Mouse (Mus musculus): ENCODE measurements at regions not wholly inside any gene's neighbourhood (a gene's known extent, or its start where the extent isn't known, plus 50 kb on each side); places are given as distances from the start of the nearest gene placed in this dataset.

DNA sequence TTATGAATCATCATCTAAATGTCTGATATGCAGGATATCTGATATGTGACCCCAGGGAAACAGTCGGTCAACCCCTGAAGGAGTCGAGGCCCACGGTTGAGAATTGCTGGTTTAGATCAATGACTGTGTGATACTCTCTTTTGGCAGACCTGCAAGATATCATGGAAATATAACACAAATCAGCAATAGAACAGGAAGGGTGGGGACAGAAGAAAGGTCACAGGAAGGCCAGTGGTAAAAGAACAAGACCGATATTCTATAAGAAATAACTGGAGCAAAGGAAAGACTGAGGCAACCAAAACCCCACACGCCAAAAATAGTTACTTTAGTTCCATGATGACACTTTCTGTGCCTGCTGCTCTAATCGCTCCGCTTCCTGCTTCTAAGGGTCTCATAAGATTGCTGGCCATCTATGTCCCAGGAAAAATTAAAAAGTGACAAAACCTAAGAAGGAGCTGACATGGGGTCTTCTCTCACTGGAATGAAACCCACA, 103.2 kb downstream of the Nfkbiz start:
- Histone ChIP-seq H3K9ac (replicated peaks; ENCODE audit: low read length, poor library complexity, severe bottlenecking) (no peak overlapping the region), H3K27ac (ENCODE audit: low read depth, low read length) (no peak overlapping the region), H3K9me3 (ENCODE audit: low read length) (no peaks in the 10 kb centered on the region), H3K27me3 (ENCODE audit: insufficient read depth, low read length) (no peaks in the 10 kb centered on the region), H3K4me2 (ENCODE audit: low read depth, low read length, poor library complexity, severe bottlenecking) (no peak overlapping the region), H3K4me3 (ENCODE audit: low read depth, low read length) (no peak overlapping the region), H3K36me3 (ENCODE audit: insufficient read depth, low read length) (no peaks in the 10 kb centered on the region), H3K4me1 (ENCODE audit: insufficient read depth, low read length) (no peaks in the 10 kb centered on the region)
- TF ChIP-seq CTCF (IDR thresholded peaks at IDR 0.05) = no peak
- WGBS = 94% methylated on average over 7 of the region's 7 CpGs
- DNase-seq (ENCODE audit: low spot score) (no peak), ATAC-seq (ENCODE audit: low FRiP score) (no peak)

DNA sequence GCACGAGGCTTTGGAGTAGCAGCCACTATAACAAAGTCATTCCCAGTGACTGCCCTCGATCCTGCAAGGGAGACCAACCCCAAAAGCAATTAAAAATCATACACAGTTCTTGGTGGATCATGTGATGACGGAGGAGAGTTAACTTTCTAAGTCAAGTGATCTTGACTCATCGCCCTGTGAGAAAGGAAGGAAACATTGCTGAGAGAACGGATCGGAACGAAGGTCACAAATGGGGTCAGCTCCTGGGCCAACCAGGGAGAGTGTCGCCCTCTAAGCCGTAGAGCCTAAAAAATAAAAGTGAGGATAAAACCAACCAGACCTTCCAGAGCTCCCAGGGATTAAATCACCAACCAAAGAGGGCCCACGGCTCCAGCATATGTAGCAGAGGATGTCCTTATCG, 104.4 kb downstream of the Nfkbiz start:
- Histone ChIP-seq H3K9ac (replicated peaks; ENCODE audit: low read length, poor library complexity, severe bottlenecking) (no peak overlapping the region), H3K36me3 (ENCODE audit: insufficient read depth, low read length) (no peaks in the 10 kb centered on the region), H3K4me2 (ENCODE audit: low read depth, low read length, poor library complexity, severe bottlenecking) (no peak overlapping the region), H3K9me3 (ENCODE audit: low read length) (no peaks in the 10 kb centered on the region), H3K27me3 (ENCODE audit: insufficient read depth, low read length) (no peaks in the 10 kb centered on the region), H3K4me3 (ENCODE audit: low read depth, low read length) (no peak overlapping the region), H3K27ac (ENCODE audit: low read depth, low read length) (no peak overlapping the region), H3K4me1 (ENCODE audit: insufficient read depth, low read length) (no peaks in the 10 kb centered on the region)
- DNase-seq (ENCODE audit: low spot score) = no peak
- TF ChIP-seq CTCF (IDR thresholded peaks at IDR 0.05) = no peak
- 81% methylated on average over 11 of the region's 11 CpGs for WGBS
- no peak for ATAC-seq (ENCODE audit: low FRiP score)

DNA sequence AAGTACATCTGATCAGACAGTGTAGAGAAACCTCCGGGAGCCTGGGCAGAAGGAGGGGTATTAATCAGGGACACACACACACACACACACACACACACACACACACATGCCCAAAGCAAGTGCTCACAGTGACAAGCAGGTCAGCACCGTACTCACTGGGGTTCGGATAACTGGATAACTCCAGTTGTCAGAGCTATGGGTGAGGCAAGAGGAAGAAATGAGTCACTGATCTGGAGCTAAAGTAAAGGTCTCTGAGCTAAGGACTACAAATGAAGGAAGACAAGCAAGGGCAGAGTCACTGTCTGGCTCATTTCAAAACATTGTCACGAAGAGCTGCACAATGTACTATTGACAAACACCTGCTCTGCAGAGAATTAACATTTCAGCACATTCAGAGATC, 104.9 kb downstream of the Nfkbiz start:
- no peaks in the 10 kb centered on the region for H3K9me3 ChIP-seq (ENCODE audit: low read length)
- no peak overlapping the region for H3K27ac ChIP-seq (ENCODE audit: low read depth, low read length)
- H3K4me2 ChIP-seq (ENCODE audit: low read depth, low read length, poor library complexity, severe bottlenecking) = no peak overlapping the region
- H3K36me3 ChIP-seq (ENCODE audit: insufficient read depth, low read length) = no peaks in the 10 kb centered on the region
- no peak for TF ChIP-seq CTCF (IDR thresholded peaks at IDR 0.05)
- no peak for ATAC-seq (ENCODE audit: low FRiP score)
- H3K27me3 ChIP-seq (ENCODE audit: insufficient read depth, low read length) = no peaks in the 10 kb centered on the region
- no peak overlapping the region for H3K4me3 ChIP-seq (ENCODE audit: low read depth, low read length)
- H3K9ac ChIP-seq (replicated peaks; ENCODE audit: low read length, poor library complexity, severe bottlenecking) = no peak overlapping the region
- H3K4me1 ChIP-seq (ENCODE audit: insufficient read depth, low read length) = no peaks in the 10 kb centered on the region
- WGBS = 70% methylated on average over 4 of the region's 4 CpGs
- DNase-seq (ENCODE audit: low spot score) = no peak

DNA sequence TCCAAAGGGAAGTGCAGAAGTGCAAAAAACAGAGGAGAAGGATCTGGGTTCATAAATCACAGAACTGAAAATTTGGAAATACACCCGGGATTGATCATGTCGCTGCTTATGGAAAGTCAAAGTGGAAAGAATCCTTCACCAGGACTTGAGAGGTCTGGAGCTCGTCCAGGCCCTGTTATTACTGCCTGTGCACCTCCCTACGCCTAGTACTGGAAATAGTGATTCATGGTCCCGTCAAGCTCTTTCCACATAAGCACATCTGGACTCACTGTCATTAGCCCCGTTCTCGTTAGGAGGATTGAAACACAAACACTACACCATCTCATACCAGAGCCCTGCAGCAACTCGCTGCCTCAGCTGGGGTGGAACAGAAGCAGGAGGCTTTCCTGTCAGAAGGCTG, 107.7 kb downstream of the Nfkbiz start:
- no peak for ATAC-seq (ENCODE audit: low FRiP score)
- Histone ChIP-seq H3K4me2 (ENCODE audit: low read depth, low read length, poor library complexity, severe bottlenecking) (no peak overlapping the region), H3K9ac (replicated peaks; ENCODE audit: low read length, poor library complexity, severe bottlenecking) (no peak overlapping the region), H3K9me3 (ENCODE audit: low read length) (no peaks in the 10 kb centered on the region), H3K36me3 (ENCODE audit: insufficient read depth, low read length) (no peaks in the 10 kb centered on the region), H3K27ac (ENCODE audit: low read depth, low read length) (no peak overlapping the region), H3K4me1 (ENCODE audit: insufficient read depth, low read length) (no peaks in the 10 kb centered on the region), H3K4me3 (ENCODE audit: low read depth, low read length) (no peak overlapping the region), H3K27me3 (ENCODE audit: insufficient read depth, low read length) (no peaks in the 10 kb centered on the region)
- no peak for DNase-seq (ENCODE audit: low spot score)
- 91% methylated on average over 8 of the region's 8 CpGs for WGBS
- no peak for TF ChIP-seq CTCF (IDR thresholded peaks at IDR 0.05)

DNA sequence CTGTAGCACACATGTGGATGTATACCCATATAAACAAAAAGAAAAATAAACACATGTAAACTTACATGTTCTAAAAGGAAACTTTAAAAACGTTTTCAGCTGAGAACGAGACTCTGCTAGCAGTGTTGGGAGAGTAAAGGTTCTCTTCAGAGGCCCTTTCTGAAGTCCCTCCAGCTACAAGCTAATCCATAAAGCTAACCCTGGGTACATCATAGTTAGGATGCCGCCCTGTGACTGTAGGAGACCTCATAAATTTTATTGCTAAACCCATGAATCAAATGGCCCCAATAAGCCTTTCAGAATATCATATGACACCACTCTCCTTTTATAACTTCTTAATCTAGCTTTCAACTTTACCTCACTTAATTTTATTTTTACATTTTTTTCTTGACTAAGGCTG, 112.2 kb downstream of the Nfkbiz start:
- H3K9ac ChIP-seq (replicated peaks; ENCODE audit: low read length, poor library complexity, severe bottlenecking) = no peak overlapping the region
- no peaks in the 10 kb centered on the region for H3K9me3 ChIP-seq (ENCODE audit: low read length)
- no peak for TF ChIP-seq CTCF (IDR thresholded peaks at IDR 0.05)
- no peak overlapping the region for H3K27ac ChIP-seq (ENCODE audit: low read depth, low read length)
- H3K4me2 ChIP-seq (ENCODE audit: low read depth, low read length, poor library complexity, severe bottlenecking) = no peak overlapping the region
- no peaks in the 10 kb centered on the region for H3K36me3 ChIP-seq (ENCODE audit: insufficient read depth, low read length)
- DNase-seq (ENCODE audit: low spot score) (no peak), ATAC-seq (ENCODE audit: low FRiP score) (no peak)
- no peaks in the 10 kb centered on the region for H3K27me3 ChIP-seq (ENCODE audit: insufficient read depth, low read length)
- WGBS = 74% methylated on average over 3 of the region's 3 CpGs
- no peak overlapping the region for H3K4me3 ChIP-seq (ENCODE audit: low read depth, low read length)
- no peaks in the 10 kb centered on the region for H3K4me1 ChIP-seq (ENCODE audit: insufficient read depth, low read length)

DNA sequence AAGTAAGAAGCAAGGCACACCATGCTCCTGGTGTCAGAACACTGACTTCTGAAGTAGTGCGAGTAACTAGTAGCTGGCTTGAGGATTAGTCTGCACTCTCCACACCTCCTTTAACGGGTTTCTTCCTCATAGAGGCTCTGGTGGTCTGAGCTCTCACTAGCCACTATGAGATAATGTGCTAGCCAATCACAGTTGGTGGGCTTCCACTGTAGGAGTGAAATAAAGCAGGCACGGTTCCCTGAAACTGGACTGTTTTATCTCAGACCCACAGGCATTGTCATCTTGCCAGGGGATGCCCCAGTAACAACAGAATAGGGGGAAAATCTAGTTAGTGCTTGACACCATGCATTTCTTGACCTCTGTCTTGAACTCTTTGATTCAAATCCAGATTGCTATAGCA, 118.3 kb downstream of the Nfkbiz start:
- Histone ChIP-seq H3K36me3 (ENCODE audit: insufficient read depth, low read length) (no peaks in the 10 kb centered on the region), H3K4me3 (ENCODE audit: low read depth, low read length) (no peak overlapping the region), H3K27ac (ENCODE audit: low read depth, low read length) (no peak overlapping the region), H3K9me3 (ENCODE audit: low read length) (no peaks in the 10 kb centered on the region), H3K4me2 (ENCODE audit: low read depth, low read length, poor library complexity, severe bottlenecking) (no peak overlapping the region), H3K27me3 (ENCODE audit: insufficient read depth, low read length) (no peaks in the 10 kb centered on the region), H3K9ac (replicated peaks; ENCODE audit: low read length, poor library complexity, severe bottlenecking) (no peak overlapping the region), H3K4me1 (ENCODE audit: insufficient read depth, low read length) (no peaks in the 10 kb centered on the region)
- no peak for TF ChIP-seq CTCF (IDR thresholded peaks at IDR 0.05)
- WGBS = 50% methylated on average over 3 of the region's 3 CpGs
- DNase-seq (ENCODE audit: low spot score) (no peak), ATAC-seq (ENCODE audit: low FRiP score) (no peak)
